Mouse (Mus musculus) liver, adult 2 months (tissue): ENCODE data around the gene Rhbdd3.

Source experiments
- CTCF ChIP-seq: fragments of 200-500 bp; IDR thresholded peaks from 2 replicates; pipeline ENCODE4 v1.5.1; 2011; ENCODE audit warnings: low read depth, low read length, control low read depth
- POLR2A ChIP-seq: fragments of 200-500 bp; IDR thresholded peaks from 2 replicates; pipeline ENCODE4 v1.6.1; 2011; ENCODE audit warnings: low read length, control low read depth; ENCODE audit not compliant: insufficient read depth; ENCODE audit errors: extremely low read depth

DNA sequence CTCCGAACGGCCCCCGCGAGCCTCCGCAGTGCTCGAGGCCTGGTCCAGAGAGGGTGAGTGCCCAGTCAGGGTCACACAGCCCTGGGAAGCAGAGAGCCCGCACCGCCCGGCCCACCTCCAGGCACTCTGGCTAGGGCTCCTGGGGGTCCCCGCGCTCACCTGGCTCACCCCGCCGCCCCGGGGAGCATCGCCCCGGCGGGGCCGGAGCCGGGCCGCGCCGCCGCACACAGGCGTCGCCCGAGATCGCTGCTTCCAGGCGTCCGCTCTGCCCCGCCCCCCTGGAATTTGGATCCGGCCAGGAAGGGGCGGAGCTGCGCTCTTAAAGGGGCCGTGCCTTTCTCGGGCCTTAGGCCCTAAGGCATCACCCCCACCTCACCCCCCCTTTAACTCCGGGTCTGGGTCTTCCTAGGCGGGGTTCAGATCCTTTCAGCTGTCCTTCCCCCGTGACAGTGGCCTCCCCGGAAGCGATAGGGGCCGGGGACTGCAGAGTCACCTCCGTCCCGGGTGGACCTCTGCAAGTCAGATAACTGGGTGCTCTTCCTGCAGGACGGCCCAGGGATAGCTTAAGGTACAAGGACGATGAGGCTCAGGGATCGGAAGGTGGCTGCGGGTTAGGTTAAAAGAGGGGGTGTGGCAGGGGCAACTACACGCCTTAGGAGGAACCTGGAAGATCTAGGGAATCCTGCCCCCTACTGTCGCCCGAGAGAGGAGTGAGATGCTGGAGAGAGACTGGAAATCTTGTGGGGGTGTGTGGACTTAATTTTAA, 33.5 kb upstream of the Rhbdd3 start, which contains the start of gene Gas2l1:
- TF ChIP-seq POLR2A (0 out of 2 replicates have a peak, but pooled peaks have one; percentile 30), CTCF (peak; percentile 72)
